Mouse (Mus musculus) midbrain, postnatal 0 days (tissue): ENCODE results near the gene Ankrd61. TPM values are rescaled to one million over a fixed set of nuclear protein-coding genes. Genes with fewer than 3 reads are reported as not detected.

ENCODE experiments used
- ATAC-seq: fragments of 200-750 bp; cut with Nextera tagmentation; 2 replicates; pipeline ENCODE4 v1.8.0; 2017; ENCODE audit warnings: moderate number of reproducible peaks, mild to moderate bottlenecking, moderate TSS enrichment, moderate library complexity; ENCODE audit not compliant: low FRiP score
- DNase-seq: peaks from one replicate; pipeline ENCODE4 v3.0.0-alpha.2; 2015; ENCODE audit warnings: low spot score
- H3K27ac ChIP-seq: fragments of 300-500 bp; sonication (generic); 2 replicates; pipeline ENCODE4 v1.5.1; 2014; ENCODE audit warnings: low read depth, mild to moderate bottlenecking, low read length, mixed read lengths
- H3K27me3 ChIP-seq: fragments of 300-500 bp; sonication (generic); 2 replicates; pipeline ENCODE4 v1.6.1; 2014; ENCODE audit warnings: low read length, control low read depth, mixed read lengths; ENCODE audit not compliant: insufficient read depth
- H3K36me3 ChIP-seq: fragments of 300-500 bp; sonication (generic); 2 replicates; pipeline ENCODE4 v1.6.1; 2014; ENCODE audit warnings: low read length, control low read depth, mixed read lengths; ENCODE audit not compliant: insufficient read depth
- H3K4me1 ChIP-seq: fragments of 300-500 bp; sonication (generic); 2 replicates; pipeline ENCODE4 v1.6.1; 2014; ENCODE audit warnings: mild to moderate bottlenecking, control low read depth, antibody characterized with exemption, low read length, mixed read lengths; ENCODE audit not compliant: insufficient read depth
- H3K4me2 ChIP-seq: fragments of 300-500 bp; sonication (generic); 2 replicates; pipeline ENCODE4 v1.6.1; 2014; ENCODE audit warnings: low read depth, mild to moderate bottlenecking, low read length, mixed read lengths; ENCODE audit not compliant: poor library complexity, severe bottlenecking
- H3K4me3 ChIP-seq: fragments of 300-500 bp; sonication (generic); 2 replicates; pipeline ENCODE4 v1.5.1; 2014; ENCODE audit warnings: low read depth, mild to moderate bottlenecking, low read length, moderate library complexity
- H3K9ac ChIP-seq: fragments of 300-500 bp; sonication (generic); replicated peaks from 2 replicates; pipeline ENCODE4 v1.6.1; 2014; ENCODE audit warnings: mild to moderate bottlenecking, low read length, moderate library complexity, mixed read lengths; ENCODE audit not compliant: poor library complexity, severe bottlenecking
- H3K9me3 ChIP-seq: fragments of 300-500 bp; sonication (generic); 2 replicates; pipeline ENCODE4 v1.6.1; 2016; ENCODE audit warnings: low read length, control low read depth
- CTCF ChIP-seq: IDR thresholded peaks from 2 replicates; pipeline ENCODE4 v1.5.1; 2016; ENCODE audit warnings: antibody characterized with exemption, mild to moderate bottlenecking
- WGBS: fragments of 180-500 bp; shearing (Covaris S2); extraction: QIAGEN DNeasy Blood & Tissue Kit; methylation state at CpG from one replicate; pipeline ENCODE4 v1.1.7; 2014; 5-methylcytosine and 5-hydroxymethylcytosine counted together
- polyA plus RNA-seq: library from polyadenylated mRNA; unstranded; fragments of >200 nt; fragmentation: Nextera tagmentation; extraction: Ambion mirVana; gene quantifications from 2 replicates; pipeline ENCODE4 v1.2.1, GENCODE M21; 2015
- total RNA-seq: library from RNA; depleted of rRNA; stranded (reverse); fragments of >200 nt; gene quantifications from 2 replicates; pipeline ENCODE4 v1.2.3, GENCODE M21; 2014

Gene Ankrd61
- total and polyA plus RNA-seq, 2 experiments from 2014 or later, result 0.21 TPM; not detected in 1

DNA sequence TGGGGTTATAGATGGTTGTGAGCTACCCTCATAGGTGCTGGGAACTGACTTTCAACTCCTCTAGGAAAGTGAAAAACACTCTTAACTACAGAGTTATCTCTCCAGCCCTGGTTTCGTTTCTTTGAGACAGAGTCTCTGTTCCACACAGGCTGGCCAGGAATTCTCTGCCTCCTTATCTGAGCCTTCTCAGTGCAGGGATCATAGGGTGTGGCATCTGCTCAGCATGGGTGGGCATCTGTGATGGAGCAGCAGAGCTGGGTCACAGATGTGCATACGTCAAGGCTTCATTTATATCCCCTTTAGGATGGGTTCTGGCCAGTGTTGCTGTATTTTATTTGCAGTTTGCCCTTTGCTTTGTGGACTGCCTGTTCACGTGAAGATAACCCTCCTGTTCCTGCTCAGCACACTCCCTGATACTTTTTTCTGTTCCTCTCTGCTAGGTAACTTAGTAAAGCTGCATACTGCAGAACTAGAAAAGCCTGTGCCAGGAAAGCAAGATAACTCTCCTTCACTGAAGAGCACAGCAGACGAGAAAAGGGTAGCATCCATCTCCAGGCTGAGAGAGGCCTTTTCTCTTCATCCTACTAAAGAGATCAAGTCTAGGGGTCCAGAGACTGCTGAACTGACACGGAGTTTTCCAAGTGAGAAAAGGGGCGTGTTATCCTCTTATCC lies 27.4 kb upstream of the Ankrd61 start:
- no peak overlapping the region for H3K9ac ChIP-seq
- ATAC-seq, result no peak
- WGBS, result 89% methylated on average over 6 of the region's 6 CpGs
- TF ChIP-seq CTCF, result no peak
- H3K27me3 ChIP-seq, result no peaks in the 10 kb centered on the region
- H3K36me3 ChIP-seq, result peaks cover 47% of the 10 kb centered on the region
- H3K4me3 ChIP-seq, result no peak overlapping the region
- no peaks in the 10 kb centered on the region for H3K9me3 ChIP-seq
- no peak overlapping the region for H3K27ac ChIP-seq
- no peak overlapping the region for H3K4me2 ChIP-seq
- no peak for DNase-seq
- no peaks in the 10 kb centered on the region for H3K4me1 ChIP-seq

DNA sequence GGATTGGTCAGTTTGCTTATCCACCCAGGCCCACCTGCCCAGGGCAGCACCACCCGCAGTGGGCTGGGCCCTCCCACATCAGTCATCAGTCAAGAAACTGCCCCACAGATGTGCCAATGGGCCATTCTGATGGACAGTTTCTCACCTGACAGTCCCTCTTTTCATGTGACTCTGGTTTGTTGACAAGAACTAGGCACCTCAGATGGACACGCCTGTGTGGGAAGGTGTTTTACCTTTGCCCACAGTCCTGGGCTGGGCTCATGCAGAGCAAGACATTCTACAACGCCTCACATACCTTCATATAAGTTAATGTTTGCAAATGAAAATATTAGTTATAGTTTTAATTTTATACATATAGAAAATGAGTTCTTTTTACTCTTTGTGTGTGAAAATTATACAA lies 20.6 kb upstream of the Ankrd61 start:
- ATAC-seq (no peak), DNase-seq (no peak)
- no peak overlapping the region for H3K9ac ChIP-seq
- TF ChIP-seq CTCF, result no peak
- H3K27me3 ChIP-seq, result no peaks in the 10 kb centered on the region
- no peaks in the 10 kb centered on the region for H3K4me1 ChIP-seq
- WGBS, result 96% methylated on average over 3 of the region's 3 CpGs
- no peak overlapping the region for H3K27ac ChIP-seq
- H3K4me2 ChIP-seq, result no peak overlapping the region
- peaks cover 44% of the 10 kb centered on the region for H3K36me3 ChIP-seq
- no peak overlapping the region for H3K4me3 ChIP-seq
- H3K9me3 ChIP-seq, result no peaks in the 10 kb centered on the region

- Histone ChIP-seq H3K27me3 (no peaks in the 10 kb centered on the region), H3K9ac (no peak overlapping the region), H3K4me3 (no peak overlapping the region), H3K9me3 (no peaks in the 10 kb centered on the region), H3K36me3 (peaks cover 41% of the 10 kb centered on the region), H3K4me2 (no peak overlapping the region), H3K27ac (no peak overlapping the region), H3K4me1 (no peaks in the 10 kb centered on the region)
- 50% methylated on average over 5 of the region's 5 CpGs for WGBS
- ATAC-seq, result no peak
- peak; percentile 49 for DNase-seq
- TF ChIP-seq CTCF, result peak; percentile 63
These were observed 19.9 kb upstream of the Ankrd61 start for GRCm38 (mm10) chr5:143917418-143917817.

- 87% methylated on average over 9 of the region's 9 CpGs for WGBS
- Histone ChIP-seq H3K4me3 (no peak overlapping the region), H3K4me1 (no peaks in the 10 kb centered on the region), H3K9me3 (no peaks in the 10 kb centered on the region), H3K4me2 (no peak overlapping the region), H3K27ac (no peak overlapping the region), H3K27me3 (no peaks in the 10 kb centered on the region), H3K36me3 (peaks cover 40% of the 10 kb centered on the region), H3K9ac (no peak overlapping the region)
- ATAC-seq (no peak), DNase-seq (no peak)
- TF ChIP-seq CTCF, result no peak
These were observed 18.7 kb upstream of the Ankrd61 start for GRCm38 (mm10) chr5:143916221-143916620.

- Histone ChIP-seq H3K36me3 (peaks cover 22% of the 10 kb centered on the region), H3K27ac (peak within 1 kb of the TSS; percentile 75), H3K9me3 (no peaks in the 10 kb centered on the region), H3K4me2 (peak within 1 kb of the TSS; percentile 64), H3K4me3 (peak within 1 kb of the TSS; percentile 53), H3K4me1 (peaks cover 11% of the 10 kb centered on the region; the same call in 1 of the 2 replicates), H3K9ac (peak within 1 kb of the TSS; percentile 42), H3K27me3 (no peaks in the 10 kb centered on the region)
- TF ChIP-seq CTCF, result no peak
- under 1% methylated on average over 70 of the region's 70 CpGs for WGBS
- ATAC-seq (peak; percentile 100), DNase-seq (peak; percentile 99)
These were observed 12.2 kb upstream of the Ankrd61 start, which contains the start of the genes Aimp2 and Pms2 for GRCm38 (mm10) chr5:143909417-143910400. TSS of gene Aimp2 (minus strand) at chr5:143909847. TSS of gene Pms2 (plus strand) at chr5:143909964.

- H3K27ac ChIP-seq, result peak overlapping the region; percentile 75
- WGBS, result 3% methylated on average over 9 of the region's 9 CpGs
- peaks cover 23% of the 10 kb centered on the region for H3K36me3 ChIP-seq
- DNase-seq, result no peak
- H3K4me2 ChIP-seq, result peak overlapping the region; percentile 59
- peaks cover 11% of the 10 kb centered on the region; the same call in 1 of the 2 replicates for H3K4me1 ChIP-seq
- ATAC-seq, result no peak
- H3K27me3 ChIP-seq, result no peaks in the 10 kb centered on the region
- H3K9ac ChIP-seq, result peak overlapping the region; percentile 37
- TF ChIP-seq CTCF, result no peak
- peak overlapping the region; percentile 53 for H3K4me3 ChIP-seq
- H3K9me3 ChIP-seq, result no peaks in the 10 kb centered on the region
These were observed 11.4 kb upstream of the Ankrd61 start for GRCm38 (mm10) chr5:143908926-143909325.
